Mouse (Mus musculus) MEL (cell line): Measurements from ENCODE around the gene Odf3b. TPM values are rescaled to one million over a fixed set of nuclear protein-coding genes. Genes with fewer than 3 reads are reported as not detected.

Source experiments
- DNase-seq: peaks from one replicate; pipeline ENCODE4 v3.0.0; 2011; ENCODE audit warnings: low read depth, low spot score
- H3K27ac ChIP-seq: 2 replicates; pipeline ENCODE4 v1.5.1; 2012; ENCODE audit warnings: low read depth, mild to moderate bottlenecking, control low read depth, low read length, moderate library complexity; ENCODE audit not compliant: control insufficient read depth
- H3K27me3 ChIP-seq, 2 experiments: fragments of 150-350 bp in 1 of 2; sonication (generic) in 1 of 2; 2 replicates each; pipeline ENCODE4 v1.6.1; 2012; ENCODE audit warnings: low read length in 2 of 2, mild to moderate bottlenecking in 2 of 2, improper control_type of control experiment in 1 of 2, moderate library complexity in 1 of 2; ENCODE audit not compliant: insufficient read depth in 2 of 2, control insufficient read depth in 1 of 2
- H3K36me3 ChIP-seq, 2 experiments: 2 replicates each; pipeline ENCODE4 v1.6.1; 2012 to 2014; ENCODE audit warnings: low read length in 2 of 2, improper control_type of control experiment in 1 of 2, inconsistent platforms in 1 of 2, mild to moderate bottlenecking in 1 of 2; ENCODE audit not compliant: insufficient read depth in 2 of 2, control insufficient read depth in 1 of 2
- H3K4me1 ChIP-seq, 2 experiments: fragments of 150-350 bp in 1 of 2; sonication (generic) in 1 of 2; 2 replicates each; pipeline ENCODE4 v1.6.1; 2012; ENCODE audit warnings: low read length in 2 of 2, improper control_type of control experiment in 1 of 2, mild to moderate bottlenecking in 1 of 2; ENCODE audit not compliant: insufficient read depth in 2 of 2, control insufficient read depth in 1 of 2
- H3K4me3 ChIP-seq, 2 experiments: fragments of 150-350 bp in 1 of 2; sonication (generic) in 1 of 2; 2 replicates each; pipeline ENCODE4 v1.5.1; 2012; ENCODE audit warnings: low read depth in 2 of 2, low read length in 2 of 2, mild to moderate bottlenecking in 2 of 2, moderate library complexity in 2 of 2, control low read depth in 1 of 2, improper control_type of control experiment in 1 of 2; ENCODE audit not compliant: control insufficient read depth in 1 of 2, insufficient read depth in 1 of 2
- H3K79me2 ChIP-seq: 2 replicates; pipeline ENCODE4 v1.6.1; 2012; ENCODE audit warnings: mild to moderate bottlenecking, low read length, moderate library complexity; ENCODE audit not compliant: control insufficient read depth, poor library complexity, insufficient read depth
- H3K9ac ChIP-seq: 2 replicates; pipeline ENCODE4 v1.6.1; 2012; ENCODE audit warnings: low read depth, mild to moderate bottlenecking, control low read depth, low read length, moderate library complexity; ENCODE audit not compliant: control insufficient read depth, poor library complexity, severe bottlenecking
- H3K9me3 ChIP-seq: fragments of 150-350 bp; sonication (generic); replicated peaks from 2 replicates; pipeline ENCODE4 v1.6.1; 2012; ENCODE audit warnings: mild to moderate bottlenecking, low read length, improper control_type of control experiment, moderate library complexity; ENCODE audit not compliant: insufficient read depth
- CHD1 ChIP-seq: IDR thresholded peaks from 2 replicates; pipeline ENCODE4 v1.6.1; 2012; ENCODE audit warnings: low read depth, mild to moderate bottlenecking, inconsistent platforms, low read length, improper control_type of control experiment
- CTCF ChIP-seq, 3 experiments: IDR thresholded peaks in 2 of 3; conservative IDR thresholded peaks in 1 of 3; 2 replicates each; pipeline ENCODE4 v1.5.1; 2011 to 2012; ENCODE audit warnings: low read length in 3 of 3, low read depth in 2 of 3, mild to moderate bottlenecking in 2 of 3, improper control_type of control experiment in 1 of 3, inconsistent platforms in 1 of 3, mixed read lengths in 1 of 3, moderate library complexity in 1 of 3; ENCODE audit not compliant: control insufficient read depth in 1 of 3, insufficient read depth in 1 of 3, poor library complexity in 1 of 3, severe bottlenecking in 1 of 3
- ELF1 ChIP-seq: IDR thresholded peaks from 2 replicates; pipeline ENCODE4 v1.6.1; 2014; ENCODE audit warnings: low read depth, mild to moderate bottlenecking, inconsistent platforms, low read length, improper control_type of control experiment, moderate library complexity
- EP300 ChIP-seq, 2 experiments: IDR thresholded peaks; 2 replicates each; pipeline ENCODE4 v1.6.1; 2011; ENCODE audit warnings: improper control_type of control experiment in 2 of 2, low read length in 2 of 2, low read depth in 1 of 2, mild to moderate bottlenecking in 1 of 2
- ETS1 ChIP-seq: IDR thresholded peaks from 2 replicates; pipeline ENCODE4 v1.6.1; 2012; ENCODE audit warnings: low read depth, mild to moderate bottlenecking, inconsistent platforms, low read length, improper control_type of control experiment, moderate library complexity
- GABPA ChIP-seq: IDR thresholded peaks from 2 replicates; pipeline ENCODE4 v1.6.1; 2012; ENCODE audit warnings: low read depth, mild to moderate bottlenecking, inconsistent platforms, low read length, improper control_type of control experiment, moderate library complexity
- GATA1 ChIP-seq: IDR thresholded peaks from 2 replicates; pipeline ENCODE4 v1.6.1; 2011; ENCODE audit warnings: low read depth, low read length, improper control_type of control experiment
- JUND ChIP-seq: IDR thresholded peaks from 2 replicates; pipeline ENCODE4 v1.6.1; 2011; ENCODE audit warnings: low read depth, mild to moderate bottlenecking, improper control_type of control experiment, low read length
- KAT2A ChIP-seq: conservative IDR thresholded peaks from 2 replicates; pipeline ENCODE4 v1.6.1; 2012; ENCODE audit warnings: low read depth, low read length, improper control_type of control experiment, inconsistent platforms
- MAZ ChIP-seq: IDR thresholded peaks from 2 replicates; pipeline ENCODE4 v1.6.1; 2012; ENCODE audit warnings: low read depth, mild to moderate bottlenecking, inconsistent platforms, low read length, improper control_type of control experiment
- MEF2A ChIP-seq: IDR thresholded peaks from 2 replicates; pipeline ENCODE4 v1.6.1; 2014; ENCODE audit warnings: low read depth, mild to moderate bottlenecking, inconsistent platforms, low read length, improper control_type of control experiment; ENCODE audit not compliant: poor library complexity, insufficient replicate concordance, severe bottlenecking; ENCODE audit errors: extremely low read depth
- MXI1 ChIP-seq: IDR thresholded peaks from 2 replicates; pipeline ENCODE4 v1.6.1; 2011; ENCODE audit warnings: mild to moderate bottlenecking, low read depth, low read length, improper control_type of control experiment
- MYB ChIP-seq: IDR thresholded peaks from 2 replicates; pipeline ENCODE4 v1.6.1; 2011; ENCODE audit warnings: mild to moderate bottlenecking, low read depth, low read length, improper control_type of control experiment
- NRF1 ChIP-seq: IDR thresholded peaks from 2 replicates; pipeline ENCODE4 v1.6.1; 2014; ENCODE audit warnings: low read depth, mild to moderate bottlenecking, inconsistent platforms, low read length, improper control_type of control experiment, moderate library complexity; ENCODE audit not compliant: poor library complexity, insufficient read depth, severe bottlenecking
- POLR2AphosphoS2 ChIP-seq: IDR thresholded peaks from 2 replicates; pipeline ENCODE4 v1.6.1; 2011; ENCODE audit warnings: low read length, improper control_type of control experiment
- POLR2AphosphoS5 ChIP-seq: IDR thresholded peaks from 2 replicates; pipeline ENCODE4 v1.6.1; 2012; ENCODE audit warnings: low read depth, borderline replicate concordance, mild to moderate bottlenecking, inconsistent platforms, low read length, moderate library complexity, mixed read lengths
- TBP ChIP-seq: IDR thresholded peaks from 2 replicates; pipeline ENCODE4 v1.8.0; 2011; ENCODE audit warnings: low read depth, low read length, improper control_type of control experiment
- USF1 ChIP-seq: IDR thresholded peaks from 2 replicates; pipeline ENCODE4 v1.6.1; 2014; ENCODE audit warnings: low read depth, mild to moderate bottlenecking, inconsistent platforms, low read length, improper control_type of control experiment, moderate library complexity
- USF2 ChIP-seq, 2 experiments: IDR thresholded peaks; 2 replicates each; pipeline ENCODE4 v1.6.1; 2011 to 2012; ENCODE audit warnings: improper control_type of control experiment in 2 of 2, low read length in 2 of 2, borderline replicate concordance in 1 of 2, inconsistent platforms in 1 of 2, low read depth in 1 of 2, mild to moderate bottlenecking in 1 of 2; ENCODE audit not compliant: insufficient read depth in 1 of 2
- ZKSCAN1 ChIP-seq: IDR thresholded peaks from 2 replicates; pipeline ENCODE4 v1.6.1; 2012; ENCODE audit warnings: low read depth, mild to moderate bottlenecking, inconsistent platforms, low read length, improper control_type of control experiment, moderate library complexity
- ZMIZ1 ChIP-seq: IDR thresholded peaks from 2 replicates; pipeline ENCODE4 v1.6.1; 2012; ENCODE audit warnings: low read depth, mild to moderate bottlenecking, inconsistent platforms, low read length, improper control_type of control experiment, moderate library complexity
- polyA plus RNA-seq, 2 experiments: library from polyadenylated mRNA; stranded (reverse) in 1 of 2; unstranded in 1 of 2; fragments of >175 nt in 1 of 2; fragments of >200 nt in 1 of 2; gene quantifications; 2 replicates each; pipeline versions ENCODE4 v1.2.1 to v1.2.4; 2012; ENCODE audit warnings: low replicate concordance in 2 of 2, low read depth in 1 of 2; ENCODE audit not compliant: insufficient read length in 2 of 2, insufficient read depth in 1 of 2, missing spikeins in 1 of 2
- total RNA-seq: library from RNA; depleted of rRNA; stranded (reverse); fragments of 300-350 nt; gene quantifications from 2 replicates; pipeline ENCODE4 v1.2.3, GENCODE M21; 2012

The Odf3b gene
- total and polyA plus RNA-seq, 3 experiments = not detected

DNA sequence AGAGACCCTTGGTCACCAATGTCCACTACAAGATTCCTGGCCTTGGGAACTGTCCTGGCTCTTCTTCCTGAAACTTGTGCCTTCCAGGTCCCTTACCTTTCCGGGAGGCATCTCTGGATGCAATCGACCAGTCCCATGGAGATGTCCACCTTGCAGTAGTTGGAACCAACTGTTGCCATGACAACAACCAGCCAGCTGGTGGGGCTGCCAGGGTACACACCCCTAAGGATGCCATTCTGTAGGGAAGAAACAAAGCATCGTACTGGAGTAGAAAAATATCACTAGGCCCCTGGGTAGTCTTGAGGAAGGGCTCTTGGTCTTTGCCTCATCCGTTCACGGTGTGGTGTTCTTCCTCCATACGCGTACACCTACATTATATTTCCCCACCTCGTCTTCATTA lies 45.5 kb upstream of the Odf3b start:
- TF ChIP-seq ELF1 (no peak), MXI1 (no peak), MAZ (no peak), ZMIZ1 (no peak), KAT2A (no peak), POLR2AphosphoS2 (no peak), GATA1 (no peak), TBP (no peak), POLR2AphosphoS5 (no peak), USF1 (no peak), MYB (no peak), NRF1 (no peak), EP300 (IDR thresholded peaks at IDR 0.05; ENCODE audit: low read depth in 1 of 2, low read length in 2 of 2) (no peak)
- TF ChIP-seq, all 39 proteins: peak for 0
- H3K4me3 ChIP-seq = no peak overlapping the region
- no peaks in the 10 kb centered on the region; the same call in 1 of the 2 replicates for H3K79me2 ChIP-seq
- no peaks in the 10 kb centered on the region for H3K27me3 ChIP-seq
- H3K27ac ChIP-seq = no peak overlapping the region
- H3K9me3 ChIP-seq = no peaks in the 10 kb centered on the region
- peaks cover 0 to 3% of the 10 kb centered on the region in 2 experiments; a peak in 1 of 4 replicates for H3K36me3 ChIP-seq
- no peak for DNase-seq
- H3K9ac ChIP-seq = no peak overlapping the region
- H3K4me1 ChIP-seq = peaks cover 0 to 4% of the 10 kb centered on the region in 2 experiments; a peak in 1 of 4 replicates

DNA sequence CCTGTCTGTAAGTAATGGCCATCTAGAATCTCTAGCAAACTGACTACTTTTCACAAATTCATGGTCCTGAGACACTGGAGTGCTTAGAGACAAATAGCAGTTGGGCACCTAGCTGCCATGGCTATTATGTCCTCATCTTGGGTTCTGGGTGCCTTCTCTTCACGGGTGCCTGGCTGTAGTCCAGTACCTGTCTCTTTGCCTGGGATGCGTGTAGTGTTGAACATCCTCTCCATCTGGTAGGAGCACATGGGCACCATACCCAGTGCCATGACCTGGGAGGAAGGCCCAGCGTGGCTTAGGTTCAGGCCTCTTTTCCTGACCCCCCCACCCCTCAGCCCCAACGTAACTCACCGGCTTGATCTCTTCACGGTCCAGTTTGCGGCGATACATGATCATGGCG lies 42.9 kb upstream of the Odf3b start:
- Histone ChIP-seq H3K27me3 (no peaks in the 10 kb centered on the region), H3K9ac (no peak overlapping the region), H3K4me1 (no peaks in the 10 kb centered on the region), H3K79me2 (no peaks in the 10 kb centered on the region), H3K4me3 (no peak overlapping the region), H3K27ac (no peak overlapping the region), H3K9me3 (no peaks in the 10 kb centered on the region), H3K36me3 (no peaks in the 10 kb centered on the region)
- no peak for DNase-seq
- TF ChIP-seq NRF1 (no peak), MEF2A (no peak), CTCF (IDR thresholded peaks at IDR 0.05 in 2 of 3, conservative IDR thresholded peaks at IDR 0.05 in 1 of 3; ENCODE audit: control insufficient read depth in 1 of 3, insufficient read depth in 1 of 3, low read depth in 2 of 3, low read length in 3 of 3, poor library complexity in 1 of 3, severe bottlenecking in 1 of 3) (no peak), ETS1 (no peak), ZMIZ1 (no peak), POLR2AphosphoS5 (no peak), JUND (no peak), USF2 (IDR thresholded peaks at IDR 0.05; ENCODE audit: borderline replicate concordance in 1 of 2, insufficient read depth in 1 of 2, low read depth in 1 of 2, low read length in 2 of 2) (no peak), ZKSCAN1 (no peak), USF1 (no peak), CHD1 (no peak), GABPA (no peak)
